Comparison of ENCODE assay signal across 7 mouse cellular contexts in genomic region chrX:105928861-105929477, GRCm38 (mm10). TPM values are rescaled to one million over a fixed set of nuclear protein-coding genes. Genes with fewer than 3 reads are reported as not detected.
DNase-seq lines count a peak whose midpoint lies in the region; ATAC-seq lines count a peak whose summit lies in the region.

Atrx (minus strand) TSS chrX:105929403.

- peak within 1 kb of the TSS; percentile 83 for H3K27ac ChIP-seq in intestine, embryonic 15.5 days
- H3K27ac ChIP-seq in midbrain, embryonic 10.5 days (replicated peaks) = peak within 1 kb of the TSS; percentile 98

- H3K36me3 ChIP-seq in intestine, embryonic 15.5 days = no peaks in the 10 kb centered on the region
- peaks cover 26% of the 10 kb centered on the region for H3K36me3 ChIP-seq in midbrain, embryonic 10.5 days

- no peaks in the 10 kb centered on the region for H3K4me1 ChIP-seq in intestine, embryonic 15.5 days (replicated peaks)
- H3K4me1 ChIP-seq in midbrain, embryonic 10.5 days = no peaks in the 10 kb centered on the region

- intact Hi-C loops in left cerebral cortex, postnatal 25 days (cut with DNase I) = loop anchor here (5.0 to 10.0 kb wide), 2 partner anchors 83 to 256 kb away; partner anchors contain the start of genes Magt1 and Pgk1

- 22% methylated on average over 42 of the region's 42 CpGs for WGBS in intestine, embryonic 15.5 days
- 21% methylated on average over 42 of the region's 42 CpGs for WGBS in midbrain, embryonic 10.5 days

- peak; percentile 81 for DNase-seq in adrenal gland, adult 2 months
- DNase-seq in embryo, embryonic 11 days = peak; percentile 84
- DNase-seq in gastrocnemius, postnatal 25 days = peak; percentile 66
- peak; percentile 62 to 86 for DNase-seq in left cerebral cortex, postnatal 25 days (ENCODE audit: low spot score in 2 of 2)
- DNase-seq in midbrain, embryonic 10.5 days (ENCODE audit: low spot score) = peak; percentile 78
- peak; percentile 65 for DNase-seq in right cerebral cortex, postnatal 4 days

- H3K4me2 ChIP-seq in intestine, embryonic 15.5 days (replicated peaks) = peak within 1 kb of the TSS; percentile 45

- H3K4me3 ChIP-seq in intestine, embryonic 15.5 days (replicated peaks) = peak within 1 kb of the TSS; percentile 61
- H3K4me3 ChIP-seq in midbrain, embryonic 10.5 days = peak within 1 kb of the TSS; percentile 73

- peak; percentile 94 for ATAC-seq in intestine, embryonic 15.5 days

- H3K9me3 ChIP-seq in intestine, embryonic 15.5 days = no peaks in the 10 kb centered on the region
- H3K9me3 ChIP-seq in midbrain, embryonic 10.5 days (replicated peaks) = peaks cover 5% of the 10 kb centered on the region; the same call in 1 of the 2 replicates

- H3K9ac ChIP-seq in intestine, embryonic 15.5 days = peak within 1 kb of the TSS; percentile 69

- no peaks in the 10 kb centered on the region for H3K27me3 ChIP-seq in intestine, embryonic 15.5 days (replicated peaks)
- H3K27me3 ChIP-seq in midbrain, embryonic 10.5 days (ENCODE audit: low read depth, poor library complexity, severe bottlenecking) = no peaks in the 10 kb centered on the region; the same call in 1 of the 2 replicates

RNA-seq across cellular contexts. Expression of gene Atrx, which starts in this region (rescaled TPM):
- 100 to 1,000 TPM in 1 of 2 experiments, 10 to 100 TPM in 1; 78.0 to 110 TPM for total RNA-seq in adrenal gland, adult 2 months (2021)
- 23.3 and 27.0 TPM in 2 replicates for polyA plus RNA-seq in adrenal gland, adult 2 months (2012; rRNA removed)
- total RNA-seq in gastrocnemius, postnatal 25 days (2021) = 10 to 100 TPM; 31.2 to 39.9 TPM
- polyA plus RNA-seq in intestine, embryonic 15.5 days (2015; fragmentation: Nextera tagmentation; extraction: Ambion mirVana) = 125 and 146 TPM in 2 replicates
- 100 to 1,000 TPM; 165 to 174 TPM for total RNA-seq in left cerebral cortex, postnatal 25 days (2021)
- polyA plus RNA-seq in midbrain, embryonic 10.5 days (2016; fragmentation: Nextera tagmentation; extraction: Ambion mirVana) = 168 and 179 TPM in 2 replicates

Comparison
In these comparisons a context has a peak if more than half of its experiments do, and no peak if none do; other contexts are left out.
1. Peak in every context shown above with its lines: DNase-seq, ATAC-seq, H3K4me3 ChIP-seq and H3K27ac ChIP-seq.